Mouse (Mus musculus) kidney, postnatal 0 days (tissue): ENCODE data around the gene Sap30bp. TPM values are rescaled to one million over a fixed set of nuclear protein-coding genes. Genes with fewer than 3 reads are reported as not detected.

Experiments
- ATAC-seq: fragments of 200-750 bp; cut with Nextera tagmentation; replicated peaks from 2 replicates; pipeline ENCODE4 v1.8.0; 2017; ENCODE audit warnings: low read depth, moderate number of reproducible peaks, moderate TSS enrichment, moderate library complexity; ENCODE audit not compliant: low FRiP score
- DNase-seq: peaks from one replicate; pipeline ENCODE4 v3.0.0-alpha.2; 2016; ENCODE audit warnings: low spot score
- H3K27ac ChIP-seq: fragments of 300-500 bp; sonication (generic); 2 replicates; pipeline ENCODE4 v1.5.1; 2014; ENCODE audit warnings: mild to moderate bottlenecking
- H3K27me3 ChIP-seq: fragments of 300-500 bp; sonication (generic); 2 replicates; pipeline ENCODE4 v1.6.1; 2014; ENCODE audit warnings: low read length, mixed read lengths; ENCODE audit not compliant: insufficient read depth
- H3K36me3 ChIP-seq: fragments of 300-500 bp; sonication (generic); 2 replicates; pipeline ENCODE4 v1.6.1; 2014; ENCODE audit warnings: low read length, mixed read lengths; ENCODE audit not compliant: insufficient read depth
- H3K4me1 ChIP-seq: fragments of 300-500 bp; sonication (generic); replicated peaks from 2 replicates; pipeline ENCODE4 v1.6.1; 2014; ENCODE audit warnings: antibody characterized with exemption, low read length, mixed read lengths; ENCODE audit not compliant: insufficient read depth
- H3K4me2 ChIP-seq: fragments of 300-500 bp; sonication (generic); 2 replicates; pipeline ENCODE4 v1.6.1; 2014; ENCODE audit warnings: mild to moderate bottlenecking, low read length, moderate library complexity, mixed read lengths
- H3K4me3 ChIP-seq: fragments of 300-500 bp; sonication (generic); replicated peaks from 2 replicates; pipeline ENCODE4 v1.5.1; 2014; ENCODE audit warnings: low read depth, low read length
- H3K9ac ChIP-seq: fragments of 300-500 bp; sonication (generic); 2 replicates; pipeline ENCODE4 v1.6.1; 2014; ENCODE audit warnings: low read depth, low read length
- H3K9me3 ChIP-seq: fragments of 300-500 bp; sonication (generic); replicated peaks from 2 replicates; pipeline ENCODE4 v1.6.1; 2016; ENCODE audit warnings: low read length, inconsistent platforms, mixed read lengths
- CTCF ChIP-seq: IDR thresholded peaks from 2 replicates; pipeline ENCODE4 v1.5.1; 2016; ENCODE audit warnings: antibody characterized with exemption, low read depth, mild to moderate bottlenecking, moderate library complexity
- WGBS: fragments of 180-500 bp; shearing (Covaris S2); extraction: QIAGEN DNeasy Blood & Tissue Kit; methylation state at CpG from one replicate; pipeline ENCODE4 v1.1.7; 2014; 5-methylcytosine and 5-hydroxymethylcytosine counted together
- polyA plus RNA-seq: library from polyadenylated mRNA; unstranded; fragments of >200 nt; fragmentation: Nextera tagmentation; extraction: Ambion mirVana; gene quantifications from 2 replicates; pipeline ENCODE4 v1.2.1, GENCODE M21; 2015

Gene Sap30bp
- polyA plus RNA-seq, 1 experiment from 2014 or later = 37.2 TPM

GRCm38 (mm10) chr11:115971016-115971415, 37.9 kb downstream of the Sap30bp start:
- Histone ChIP-seq H3K4me1 (peaks cover 4% of the 10 kb centered on the region; the same call in 1 of the 2 replicates), H3K4me3 (no peak overlapping the region), H3K36me3 (peaks cover 9% of the 10 kb centered on the region; the same call in 1 of the 2 replicates), H3K9me3 (no peaks in the 10 kb centered on the region), H3K27me3 (0 out of 2 replicates have a peak, but pooled peaks cover 3% of the 10 kb centered on the region), H3K4me2 (no peak overlapping the region), H3K9ac (no peak overlapping the region), H3K27ac (peak overlapping the region; percentile 81; the same call in 1 of the 2 replicates)
- ATAC-seq = peak; percentile 52
- no peak for TF ChIP-seq CTCF
- DNase-seq = peak; percentile 18
- WGBS = 61% methylated on average over 6 of the region's 6 CpGs

- WGBS = 8% methylated on average over 54 of the region's 58 CpGs
- Histone ChIP-seq H3K27ac (peak within 1 kb of the TSS; percentile 37; the same call in 1 of the 2 replicates), H3K4me1 (0 out of 2 replicates have a peak, but pooled peaks cover 4% of the 10 kb centered on the region), H3K36me3 (no peaks in the 10 kb centered on the region), H3K9me3 (no peaks in the 10 kb centered on the region), H3K4me3 (peak within 1 kb of the TSS; percentile 42), H3K4me2 (peak within 1 kb of the TSS; percentile 71), H3K9ac (peak within 1 kb of the TSS; percentile 52), H3K27me3 (0 out of 2 replicates have a peak, but pooled peaks cover 3% of the 10 kb centered on the region)
- DNase-seq (peak; percentile 32), ATAC-seq (peak; percentile 60)
- TF ChIP-seq CTCF = peak; percentile 40
Observed at GRCm38 (mm10) chr11:115974309-115975082, 41.4 kb downstream of the Sap30bp start, which contains the start of gene Itgb4. Gene Itgb4 (plus strand): TSS chr11:115974709.

DNA sequence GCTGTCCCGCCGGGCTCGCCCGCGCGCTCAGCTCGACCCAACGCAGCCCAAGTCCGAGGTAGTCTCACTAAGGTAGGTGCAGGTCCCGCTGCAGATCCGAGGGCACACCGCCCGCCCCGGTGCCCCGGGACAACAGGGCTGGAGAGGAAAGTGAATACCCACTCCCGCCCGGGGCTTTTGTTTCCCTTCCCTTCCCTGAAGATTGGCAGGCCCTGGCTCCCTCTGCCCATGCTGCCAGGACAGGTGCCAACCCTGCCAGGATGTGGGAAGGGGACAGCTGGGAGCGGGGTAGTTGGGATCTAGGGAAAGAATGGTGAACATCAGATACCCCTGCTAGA, 42.0 kb downstream of the Sap30bp start:
- WGBS = 2% methylated on average over 18 of the region's 18 CpGs
- TF ChIP-seq CTCF = no peak
- H3K36me3 ChIP-seq = no peaks in the 10 kb centered on the region
- peak overlapping the region; percentile 37; the same call in 1 of the 2 replicates for H3K27ac ChIP-seq
- no peak for DNase-seq
- ATAC-seq = 0 out of 2 replicates have a peak, but pooled peaks have one; percentile 2
- H3K9me3 ChIP-seq = no peaks in the 10 kb centered on the region
- H3K4me2 ChIP-seq = peak overlapping the region; percentile 71
- H3K9ac ChIP-seq = peak overlapping the region; percentile 52
- H3K27me3 ChIP-seq = 0 out of 2 replicates have a peak, but pooled peaks cover 3% of the 10 kb centered on the region
- H3K4me3 ChIP-seq = peak overlapping the region; percentile 42
- H3K4me1 ChIP-seq = no peaks in the 10 kb centered on the region

- H3K27ac ChIP-seq = no peak overlapping the region
- no peaks in the 10 kb centered on the region for H3K4me1 ChIP-seq
- H3K9me3 ChIP-seq = no peaks in the 10 kb centered on the region
- no peak for ATAC-seq
- H3K36me3 ChIP-seq = no peaks in the 10 kb centered on the region
- DNase-seq = no peak
- 23% methylated on average over 12 of the region's 12 CpGs for WGBS
- peak overlapping the region; percentile 71 for H3K4me2 ChIP-seq
- no peak for TF ChIP-seq CTCF
- peak overlapping the region; percentile 42 for H3K4me3 ChIP-seq
- H3K27me3 ChIP-seq = 0 out of 2 replicates have a peak, but pooled peaks cover 3% of the 10 kb centered on the region
- H3K9ac ChIP-seq = 0 out of 2 replicates have a peak overlapping the region, but pooled peaks have one; percentile 52
Observed at GRCm38 (mm10) chr11:115975544-115975943, 42.5 kb downstream of the Sap30bp start.

DNA sequence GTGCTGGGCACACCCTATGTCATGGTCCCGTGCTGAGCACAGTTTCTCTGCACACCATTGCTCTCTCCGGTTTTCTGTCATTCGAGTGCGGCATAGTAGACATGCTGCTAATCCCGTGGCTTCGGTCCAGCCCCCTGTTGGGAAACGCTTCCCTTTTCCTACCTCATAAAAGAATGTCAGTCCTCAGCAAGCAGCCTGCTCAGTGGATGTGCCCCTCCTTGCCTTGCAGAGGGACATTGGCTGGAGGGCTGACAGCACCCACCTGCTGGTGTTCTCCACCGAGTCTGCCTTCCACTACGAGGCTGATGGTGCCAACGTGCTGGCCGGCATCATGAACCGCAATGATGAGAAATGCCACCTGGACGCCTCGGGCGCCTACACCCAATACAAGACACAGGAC, 49.4 kb downstream of the Sap30bp start:
- ATAC-seq (no peak), DNase-seq (no peak)
- H3K4me1 ChIP-seq = no peaks in the 10 kb centered on the region
- no peak overlapping the region for H3K4me3 ChIP-seq
- no peak for TF ChIP-seq CTCF
- WGBS = 86% methylated on average over 15 of the region's 15 CpGs
- no peaks in the 10 kb centered on the region for H3K27me3 ChIP-seq
- H3K36me3 ChIP-seq = no peaks in the 10 kb centered on the region
- no peak overlapping the region for H3K4me2 ChIP-seq
- H3K27ac ChIP-seq = no peak overlapping the region
- H3K9ac ChIP-seq = no peak overlapping the region
- no peaks in the 10 kb centered on the region for H3K9me3 ChIP-seq

- H3K9ac ChIP-seq = no peak overlapping the region
- no peak for ATAC-seq
- H3K27ac ChIP-seq = no peak overlapping the region
- no peaks in the 10 kb centered on the region for H3K36me3 ChIP-seq
- DNase-seq = no peak
- H3K9me3 ChIP-seq = no peaks in the 10 kb centered on the region
- no peaks in the 10 kb centered on the region for H3K4me1 ChIP-seq
- H3K4me2 ChIP-seq = no peak overlapping the region
- WGBS = 83% methylated on average over 8 of the region's 8 CpGs
- H3K27me3 ChIP-seq = no peaks in the 10 kb centered on the region
- no peak overlapping the region for H3K4me3 ChIP-seq
- TF ChIP-seq CTCF = no peak
Observed at GRCm38 (mm10) chr11:115983291-115983690, 50.2 kb downstream of the Sap30bp start.
